Mouse (Mus musculus): ENCODE measurements around the gene Cbx5.

Cbx5 gene

GRCm38 (mm10) chr15:103216052-103216451 lies 23.6 kb downstream of the Cbx5 start:
- DNase-seq (ENCODE audit: extremely low read depth, low read depth, low spot score): no peak

DNA sequence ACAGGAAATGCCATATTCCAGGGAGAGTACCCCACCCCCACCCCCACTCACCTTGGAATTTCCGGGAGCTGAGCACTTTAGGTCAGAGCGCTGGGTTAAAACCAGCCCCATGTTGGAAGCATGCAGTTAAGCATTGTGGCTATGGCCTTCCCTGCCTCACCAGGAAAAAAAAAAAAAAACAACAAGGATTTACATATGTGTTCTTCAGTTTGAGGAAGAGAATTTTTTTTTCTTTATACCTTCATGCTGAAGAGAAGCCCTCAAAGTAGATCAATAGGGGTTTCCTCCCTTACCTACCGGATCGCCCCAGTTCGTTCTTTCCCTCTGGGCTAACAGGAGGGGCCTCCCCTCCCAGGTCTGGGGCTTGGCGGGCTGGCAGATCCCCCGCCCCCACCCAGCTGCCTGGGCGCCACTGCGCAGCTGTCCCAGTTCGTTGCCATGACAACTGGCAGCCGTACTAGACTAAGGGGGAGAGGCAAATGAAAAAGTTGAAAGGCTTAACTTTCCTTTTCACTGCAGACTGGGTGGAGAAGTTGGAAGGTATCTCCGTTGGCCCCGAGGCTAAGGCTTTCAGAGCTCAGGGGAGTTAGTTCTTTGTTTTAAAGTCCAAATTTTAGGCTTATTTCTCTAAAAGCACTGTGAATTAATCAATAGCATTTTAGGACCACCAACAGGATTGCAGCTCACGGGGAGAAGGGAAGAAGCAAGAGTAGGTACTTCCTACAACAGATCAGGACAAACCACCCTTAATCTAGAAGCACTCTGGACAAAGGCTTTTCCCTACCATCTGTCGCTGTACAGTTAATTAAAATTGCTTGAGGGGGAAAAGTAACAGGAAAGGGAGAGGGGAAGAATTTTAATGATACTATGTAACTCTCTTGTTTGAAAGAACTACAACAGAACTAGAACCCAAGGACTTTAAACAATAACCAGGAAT lies 24.4 kb downstream of the Cbx5 start:
- DNase-seq (ENCODE audit: extremely low read depth, low read depth, low spot score): no peak

- no peak for DNase-seq (ENCODE audit: extremely low read depth, low read depth, low spot score)
Measured at GRCm38 (mm10) chr15:103214149-103214548, 25.5 kb downstream of the Cbx5 start.

DNA sequence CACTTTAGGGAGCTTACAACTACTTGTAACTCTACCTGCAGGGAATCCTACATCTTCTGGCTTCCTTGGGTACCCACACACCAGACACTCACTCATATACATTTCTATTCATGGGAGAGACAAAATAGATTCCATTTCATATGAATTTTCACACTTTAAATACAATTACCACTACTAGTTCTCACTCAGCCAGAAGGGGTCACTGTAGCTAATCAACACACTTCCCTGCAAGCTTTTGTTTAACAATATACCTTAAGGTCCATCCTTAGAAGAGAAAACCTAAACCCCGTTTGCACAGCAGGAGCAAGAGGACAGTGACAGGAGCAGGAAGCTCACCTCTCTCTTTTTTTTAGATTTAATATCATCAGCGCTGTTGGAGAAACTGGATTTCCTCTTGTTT lies 34.5 kb downstream of the Cbx5 start:
- no peak for DNase-seq (ENCODE audit: extremely low read depth, low read depth, low spot score)

GRCm38 (mm10) chr15:103202088-103202793 lies 37.4 kb downstream of the Cbx5 start:
- no peak for DNase-seq (ENCODE audit: extremely low read depth, low read depth, low spot score)

DNA sequence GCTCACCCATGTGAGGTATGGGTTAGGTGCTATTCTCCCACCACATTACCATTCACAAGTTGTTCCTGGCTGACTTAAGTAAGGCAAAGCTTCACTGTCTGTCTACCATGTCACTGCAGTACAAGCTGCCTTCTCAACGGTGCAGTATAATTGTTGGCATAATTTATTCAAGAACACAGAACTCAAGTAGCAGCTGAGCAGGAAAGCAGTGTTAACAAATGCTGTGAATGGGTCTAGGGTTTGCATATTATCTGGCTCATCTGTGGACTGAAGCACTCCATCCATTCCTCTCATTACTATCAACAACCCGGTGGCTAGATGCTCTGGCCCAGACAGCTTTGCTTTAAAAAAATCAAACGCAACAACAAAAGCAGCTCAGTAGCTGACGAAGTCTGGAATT lies 41.8 kb downstream of the Cbx5 start:
- DNase-seq (ENCODE audit: extremely low read depth, low read depth, low spot score): no peak

GRCm38 (mm10) chr15:103196835-103197234 lies 42.8 kb downstream of the Cbx5 start:
- no peak for DNase-seq (ENCODE audit: extremely low read depth, low read depth, low spot score)

DNA sequence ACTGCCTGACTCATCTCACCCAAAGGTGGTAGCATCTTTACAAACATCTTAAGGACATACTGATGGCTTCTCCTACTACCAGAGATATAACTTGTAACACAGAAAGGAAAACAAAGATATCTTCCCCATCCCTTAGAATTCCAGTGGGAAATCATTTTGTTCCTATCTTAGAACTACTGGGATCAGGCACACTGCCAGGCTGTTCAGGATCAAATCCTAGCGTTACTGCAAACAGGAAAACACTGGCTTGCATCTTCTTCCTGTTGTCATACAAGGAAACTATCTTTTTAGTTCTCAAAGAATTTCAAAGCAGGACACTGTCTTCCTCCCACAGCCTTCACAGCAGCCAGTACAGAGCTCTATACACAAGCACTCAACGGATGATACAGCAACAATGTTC lies 46.0 kb downstream of the Cbx5 start:
- DNase-seq (ENCODE audit: extremely low read depth, low read depth, low spot score): no peak

DNA sequence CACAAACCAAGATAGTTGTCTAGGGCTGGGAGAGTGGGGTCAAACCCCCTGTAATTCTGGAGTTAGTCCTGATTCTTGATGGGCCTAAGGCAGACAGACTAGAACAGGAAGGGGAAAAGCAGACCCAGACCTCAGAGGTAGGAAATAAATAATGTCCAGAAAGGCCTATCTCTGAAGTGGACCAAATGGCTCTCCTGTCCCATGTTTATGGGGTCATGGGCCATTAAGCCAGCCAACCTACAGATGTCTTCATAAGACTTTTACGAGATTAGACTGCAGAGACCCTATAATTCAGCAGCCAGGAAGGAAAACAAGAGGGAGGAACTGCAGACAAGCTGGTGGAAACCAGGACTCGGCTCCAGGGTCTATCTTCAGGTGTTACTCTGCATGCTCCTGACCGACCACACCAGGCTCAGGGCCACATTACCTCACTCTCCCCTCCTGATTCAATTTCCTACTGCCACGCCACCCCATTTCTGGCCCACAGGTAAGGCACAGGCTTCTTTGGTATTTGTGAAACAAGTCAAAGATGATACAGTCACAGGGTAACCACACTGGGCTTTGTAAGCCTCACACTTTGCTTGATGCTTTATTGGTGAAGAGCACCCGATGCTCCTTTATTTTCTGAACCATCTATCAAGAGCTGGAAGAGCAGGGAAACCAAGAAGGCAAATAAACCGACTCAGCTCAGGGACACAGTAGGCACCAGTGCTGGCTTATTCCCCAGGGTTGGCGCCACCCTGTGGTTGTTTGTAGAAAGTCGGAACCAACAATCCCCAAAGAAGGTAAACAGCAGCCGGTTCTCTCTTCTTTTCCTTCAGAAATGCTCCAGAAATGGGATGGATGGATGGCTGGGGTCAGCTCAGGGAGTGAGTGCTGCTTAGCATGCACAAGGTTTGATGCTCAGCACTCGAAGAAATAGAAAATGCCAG lies 48.8 kb downstream of the Cbx5 start:
- no peak for DNase-seq (ENCODE audit: extremely low read depth, low read depth, low spot score)

DNA sequence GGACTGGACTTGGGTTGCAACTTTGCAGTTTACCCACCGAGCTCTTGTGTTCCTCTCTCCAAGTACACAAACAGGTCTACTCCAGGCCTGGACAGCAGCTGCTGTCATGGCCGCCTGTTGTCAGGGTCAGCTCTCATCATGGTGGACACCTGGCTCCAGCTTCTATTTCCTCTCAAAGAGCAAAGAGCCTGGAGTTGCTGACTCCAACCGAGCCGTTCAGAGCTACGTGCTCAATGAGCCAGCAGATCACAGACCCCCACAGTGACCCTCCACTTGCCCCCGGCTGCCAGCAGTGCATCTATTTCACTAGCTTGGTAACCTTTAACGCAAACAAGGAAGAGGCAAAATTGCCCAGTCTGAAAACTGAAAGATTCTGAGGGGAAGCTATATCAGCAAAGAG lies 49.5 kb downstream of the Cbx5 start:
- DNase-seq (ENCODE audit: extremely low read depth, low read depth, low spot score): no peak

DNA sequence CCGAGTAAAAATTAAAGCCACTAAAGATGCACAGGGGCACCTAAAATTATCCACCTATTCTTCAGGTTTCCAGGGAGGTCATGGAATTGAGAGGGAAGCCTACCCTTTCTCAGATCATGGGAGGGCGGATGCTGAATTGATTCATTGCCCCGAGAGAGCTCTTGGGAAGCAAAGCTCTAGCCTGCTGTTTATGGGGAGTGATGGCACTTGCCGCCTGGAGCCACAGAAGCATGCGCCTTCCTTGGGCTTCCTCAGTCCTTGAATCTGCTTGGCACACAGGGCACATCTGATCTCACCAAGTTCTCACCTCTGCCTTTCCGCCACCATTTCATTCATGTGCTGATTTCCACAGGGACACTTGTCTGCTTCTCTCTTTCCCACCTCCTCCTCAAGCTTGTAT lies 51.8 kb downstream of the Cbx5 start:
- no peak for DNase-seq (ENCODE audit: extremely low read depth, low read depth, low spot score)

- DNase-seq (ENCODE audit: extremely low read depth, low read depth, low spot score): no peak
Measured at GRCm38 (mm10) chr15:103185462-103186198, 54.0 kb downstream of the Cbx5 start.

- no peak for DNase-seq (ENCODE audit: extremely low read depth, low read depth, low spot score)
Measured at GRCm38 (mm10) chr15:103183651-103184610, 55.7 kb downstream of the Cbx5 start.

GRCm38 (mm10) chr15:103183135-103183534 lies 56.5 kb downstream of the Cbx5 start:
- no peak for DNase-seq (ENCODE audit: extremely low read depth, low read depth, low spot score)

DNA sequence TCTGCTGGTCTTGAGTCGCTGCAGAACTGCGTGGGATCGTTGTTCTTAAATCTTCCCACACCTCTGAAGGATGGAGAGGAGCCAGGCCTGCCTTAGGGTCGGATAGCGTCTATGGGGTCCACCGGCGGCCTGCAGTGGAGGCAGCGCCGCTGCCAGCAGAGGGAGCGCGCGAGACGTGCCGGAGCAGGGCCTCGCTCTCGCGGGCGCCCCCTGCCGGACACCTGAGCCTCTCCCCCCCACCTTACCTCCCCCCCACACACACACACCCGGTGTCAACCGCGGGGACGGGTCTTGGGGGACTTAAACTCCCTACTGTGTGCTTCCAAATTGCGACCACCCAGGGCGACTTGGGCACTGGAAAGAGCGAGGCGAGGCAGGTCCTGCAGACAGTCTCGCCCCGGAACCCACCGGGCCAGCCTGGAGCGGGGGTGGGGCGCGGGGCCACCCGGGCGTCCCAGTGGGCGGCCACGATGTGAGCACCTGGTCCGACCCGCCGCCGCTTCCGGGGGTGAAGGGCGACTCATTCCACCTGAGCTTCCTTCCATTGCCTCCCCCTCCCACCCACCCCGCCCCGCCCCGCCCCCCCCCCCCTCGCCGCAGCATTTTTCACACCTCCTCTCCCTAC lies 57.3 kb downstream of the Cbx5 start:
- DNase-seq (ENCODE audit: extremely low read depth, low read depth, low spot score): no peak

GRCm38 (mm10) chr15:103180406-103180805 lies 59.2 kb downstream of the Cbx5 start:
- DNase-seq (ENCODE audit: extremely low read depth, low read depth, low spot score): no peak

- no peak for DNase-seq (ENCODE audit: extremely low read depth, low read depth, low spot score)
Measured at GRCm38 (mm10) chr15:103178767-103179166, 60.8 kb downstream of the Cbx5 start.

DNA sequence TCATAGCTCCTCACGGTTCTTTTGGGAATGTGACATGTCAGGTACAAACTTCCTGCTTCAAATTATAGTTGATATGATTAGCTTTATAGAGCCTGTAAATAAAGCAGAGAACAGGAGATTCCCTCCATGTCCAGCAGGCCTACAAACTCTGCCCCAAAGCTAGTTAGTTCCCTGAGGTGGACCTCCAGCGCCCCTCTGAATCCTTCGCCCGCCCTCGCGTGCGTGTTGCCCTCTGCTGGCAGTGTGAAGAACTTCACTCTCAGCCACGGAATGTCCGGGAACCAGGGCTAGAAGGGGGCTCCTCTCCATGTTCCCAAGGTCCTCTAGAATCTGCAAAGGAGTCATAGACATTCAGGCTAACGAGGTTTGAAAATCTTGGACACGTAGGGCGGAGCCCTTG lies 61.5 kb downstream of the Cbx5 start:
- no peak for DNase-seq (ENCODE audit: extremely low read depth, low read depth, low spot score)

DNA sequence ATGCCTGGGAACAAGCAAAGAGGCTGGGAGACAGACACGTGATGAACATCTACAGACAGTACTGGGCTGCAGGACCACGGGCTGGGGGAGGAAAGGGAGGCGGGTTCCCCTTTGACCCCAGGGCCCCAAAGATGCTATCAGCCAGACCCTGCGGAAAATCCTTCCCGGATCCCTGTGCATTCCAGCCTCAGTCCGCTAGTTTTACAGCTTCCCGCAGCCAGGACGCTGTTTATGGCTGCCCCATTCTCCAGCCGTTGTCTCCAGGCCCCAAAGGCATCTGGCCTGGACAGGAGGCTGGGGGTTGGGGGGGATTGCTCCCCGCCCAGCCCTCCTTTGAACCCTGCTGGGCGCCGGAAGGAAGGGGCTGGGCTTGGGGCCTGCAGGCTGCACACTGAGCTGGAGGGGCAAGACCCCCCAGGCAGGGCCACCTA lies 62.0 kb downstream of the Cbx5 start:
- no peak for DNase-seq (ENCODE audit: extremely low read depth, low read depth, low spot score)
